In genomic region chr4:89360349-89360748, GRCm38 (mm10) we compare ENCODE assay signal across 10 mouse cellular contexts. TPM values are rescaled to one million over a fixed set of nuclear protein-coding genes. Genes with fewer than 3 reads are reported as not detected.
A peak's percentile ranks its signal among the peaks of the same experiment; 100 is the strongest.
DNase-seq lines count a peak whose midpoint lies in the region; ATAC-seq lines count a peak whose summit lies in the region.
"Had no signal": no experiment of that assay in that cellular context is flagged by ENCODE, and none has a peak within 500 bp of the region (broad histone marks: within the 10 kb centered on the region; RNA-seq: fewer than 3 reads in every experiment).

No protein-coding gene starts in this region.

- H3K4me3 ChIP-seq in forebrain, embryonic 12.5 days (replicated peaks): no peak overlapping the region
- H3K4me3 ChIP-seq: neural tube, embryonic 13.5 days had no signal

- H3K27me3 ChIP-seq in forebrain, embryonic 12.5 days: no peaks in the 10 kb centered on the region
- H3K27me3 ChIP-seq: neural tube, embryonic 13.5 days had no signal

- no peak overlapping the region for H3K4me2 ChIP-seq in forebrain, embryonic 12.5 days
- H3K4me2 ChIP-seq: neural tube, embryonic 13.5 days had no signal

- peak; percentile 25 for DNase-seq in embryo, embryonic 10 days (ENCODE audit: low spot score)
- DNase-seq in embryo, embryonic 9.5 days (ENCODE audit: extremely low spot score): no peak
- peak; percentile 45 for DNase-seq in Muller cell, postnatal 12 days (ENCODE audit: inconsistent ontology term)
- peak; percentile 49 to 72 for DNase-seq in kidney, adult 8-10 months
- peak; percentile 75 for DNase-seq in lung, postnatal 25 days (ENCODE audit: low spot score)
- DNase-seq in left cerebral cortex, postnatal 10 days (ENCODE audit: extremely low spot score in 1 of 2, low spot score in 2 of 2): no peak
- DNase-seq: thymus, postnatal 14 days had no signal

- no peak overlapping the region for H3K9ac ChIP-seq in forebrain, embryonic 12.5 days
- H3K9ac ChIP-seq: neural tube, embryonic 13.5 days had no signal

- H3K4me1 ChIP-seq in forebrain, embryonic 12.5 days: no peaks in the 10 kb centered on the region
- H3K4me1 ChIP-seq: neural tube, embryonic 13.5 days had no signal

- ATAC-seq in megakaryocyte progenitor cell, adult 5-6 weeks (replicated peaks; ENCODE audit: poor library complexity): no peak
- ATAC-seq in forebrain, embryonic 12.5 days (ENCODE audit: low FRiP score): no peak

- intact Hi-C loops in left cerebral cortex, postnatal 10 days (cut with DNase I): no loop called here

- no peaks in the 10 kb centered on the region for H3K36me3 ChIP-seq in forebrain, embryonic 12.5 days (replicated peaks)
- H3K36me3 ChIP-seq: neural tube, embryonic 13.5 days had no signal

- no peak overlapping the region for H3K27ac ChIP-seq in forebrain, embryonic 12.5 days
- H3K27ac ChIP-seq: neural tube, embryonic 13.5 days had no signal

- WGBS in forebrain, embryonic 12.5 days: 84% methylated on average over 3 of the region's 3 CpGs

- H3K9me3 ChIP-seq in forebrain, embryonic 12.5 days: no peaks in the 10 kb centered on the region
- H3K9me3 ChIP-seq: neural tube, embryonic 13.5 days had no signal

RNA-seq across cellular contexts. Expression of gene Cdkn2b, which starts 49.5 kb away (rescaled TPM):
- total RNA-seq in megakaryocyte progenitor cell, adult 5-6 weeks (2015): not detected in 2 replicates
- total RNA-seq in megakaryocyte progenitor cell, adult 5-6 weeks (2017): not detected in 2 replicates
- polyA plus RNA-seq in forebrain, embryonic 12.5 days (2016; fragmentation: Nextera tagmentation; extraction: Ambion mirVana): 0.27 and 0.28 TPM in 2 replicates
- total RNA-seq in left cerebral cortex, postnatal 10 days (2021): 1 to 10 TPM; 2.6 to 2.9 TPM

Comparison
In these comparisons a context has a peak if more than half of its experiments do, and no peak if none do; other contexts are left out.
1. DNase-seq: peak in embryo, embryonic 10 days (single experiment), Muller cell, postnatal 12 days (single experiment), kidney, adult 8-10 months (2 of 2) and lung, postnatal 25 days (single experiment); none in embryo, embryonic 9.5 days (single experiment) and left cerebral cortex, postnatal 10 days (0 of 2).